In genomic region chr1:182818931-182819330, GRCm38 (mm10) we compare ENCODE assay signal across 15 mouse cellular contexts. TPM values are rescaled to one million over a fixed set of nuclear protein-coding genes. Genes with fewer than 3 reads are reported as not detected.
A peak's percentile ranks its signal among the peaks of the same experiment; 100 is the strongest.
DNase-seq lines count a peak whose midpoint lies in the region; ATAC-seq and TF ChIP-seq lines count a peak whose summit lies in the region.
"Had no signal": no experiment of that assay in that cellular context is flagged by ENCODE, and none has a peak within 500 bp of the region (broad histone marks: within the 10 kb centered on the region; RNA-seq: fewer than 3 reads in every experiment).

No protein-coding gene starts in this region.

- no peak for TF ChIP-seq POLR2A in thymus, adult 2 months (IDR thresholded peaks at IDR 0.05; ENCODE audit: control insufficient read depth, extremely low read depth, insufficient read depth, low read length, poor library complexity)

- H3K36me3 ChIP-seq in heart, embryonic 13.5 days = no peaks in the 10 kb centered on the region
- no peaks in the 10 kb centered on the region for H3K36me3 ChIP-seq in lung, postnatal 0 days (ENCODE audit: insufficient read depth, low read length)
- H3K36me3 ChIP-seq in intestine, embryonic 15.5 days = no peaks in the 10 kb centered on the region
- H3K36me3 ChIP-seq in neural tube, embryonic 12.5 days = no peaks in the 10 kb centered on the region
- no peaks in the 10 kb centered on the region for H3K36me3 ChIP-seq in thymus, adult 2 months (ENCODE audit: control insufficient read depth, insufficient read depth, low read length)

- H3K4me2 ChIP-seq in heart, embryonic 13.5 days = peak overlapping the region; percentile 18
- H3K4me2 ChIP-seq in lung, postnatal 0 days (replicated peaks; ENCODE audit: low read depth, low read length) = no peak overlapping the region
- H3K4me2 ChIP-seq in intestine, embryonic 15.5 days (replicated peaks) = peak overlapping the region; percentile 31
- H3K4me2 ChIP-seq in neural tube, embryonic 12.5 days (replicated peaks) = peak overlapping the region; percentile 29; the same call in 1 of the 2 replicates

- 14% methylated on average over 10 of the region's 10 CpGs for WGBS in heart, embryonic 13.5 days
- 43% methylated on average over 10 of the region's 10 CpGs for WGBS in lung, postnatal 0 days
- WGBS in intestine, embryonic 15.5 days = 24% methylated on average over 10 of the region's 10 CpGs
- 16% methylated on average over 10 of the region's 10 CpGs for WGBS in neural tube, embryonic 12.5 days
- WGBS in thymus, adult 2 months = 47% methylated on average over 10 of the region's 10 CpGs

- DNase-seq in heart, postnatal 36 days = no peak
- DNase-seq in lung, postnatal 0 days (ENCODE audit: low spot score) = no peak
- no peak for DNase-seq in lung, postnatal 25 days (ENCODE audit: low spot score)
- DNase-seq in thymus, adult 2 months = no peak
- DNase-seq in right cerebral cortex, adult 2 months (ENCODE audit: low spot score in 2 of 2) = no peak
- DNase-seq: cerebellum, adult 8-10 months; kidney, postnatal 10 days; lung, postnatal 4 days had no signal

- TF ChIP-seq EP300 in lung, postnatal 0 days (IDR thresholded peaks at IDR 0.05) = no peak

- H3K9ac ChIP-seq in heart, embryonic 13.5 days = peak overlapping the region; percentile 37; the same call in 1 of the 2 replicates
- H3K9ac ChIP-seq in lung, postnatal 0 days (replicated peaks; ENCODE audit: low read depth) = no peak overlapping the region
- no peak overlapping the region for H3K9ac ChIP-seq in intestine, embryonic 15.5 days
- H3K9ac ChIP-seq in neural tube, embryonic 12.5 days = peak overlapping the region; percentile 14; the same call in 1 of the 2 replicates

- TF ChIP-seq CTCF in lung, postnatal 0 days (IDR thresholded peaks at IDR 0.05) = no peak
- no peak for TF ChIP-seq CTCF in thymus, adult 2 months (IDR thresholded peaks at IDR 0.05; ENCODE audit: borderline replicate concordance, control insufficient read depth, extremely low read depth, insufficient read depth, low read length, poor library complexity)

- no peaks in the 10 kb centered on the region for H3K9me3 ChIP-seq in heart, embryonic 13.5 days
- no peaks in the 10 kb centered on the region for H3K9me3 ChIP-seq in lung, postnatal 0 days (ENCODE audit: low read length)
- no peaks in the 10 kb centered on the region for H3K9me3 ChIP-seq in intestine, embryonic 15.5 days
- H3K9me3 ChIP-seq in neural tube, embryonic 12.5 days = no peaks in the 10 kb centered on the region

- H3K4me1 ChIP-seq in heart, embryonic 13.5 days = peaks cover 40% of the 10 kb centered on the region
- no peaks in the 10 kb centered on the region; the same call in 1 of the 2 replicates for H3K4me1 ChIP-seq in lung, postnatal 0 days (ENCODE audit: insufficient read depth, low read depth, low read length)
- peaks cover 8% of the 10 kb centered on the region; the same call in 1 of the 2 replicates for H3K4me1 ChIP-seq in intestine, embryonic 15.5 days (replicated peaks)
- H3K4me1 ChIP-seq in neural tube, embryonic 12.5 days = peaks cover 34% of the 10 kb centered on the region
- H3K4me1 ChIP-seq in thymus, adult 2 months (replicated peaks; ENCODE audit: control insufficient read depth, insufficient read depth, low read length) = no peaks in the 10 kb centered on the region

- no peak for ATAC-seq in heart, embryonic 13.5 days (ENCODE audit: extremely low read depth, insufficient number of reproducible peaks, low FRiP score, low TSS enrichment)
- ATAC-seq in lung, postnatal 0 days = peak; percentile 17; the same call in 1 of the 2 replicates
- peak; percentile 66 for ATAC-seq in intestine, embryonic 15.5 days
- peak; percentile 51; the same call in 1 of the 2 replicates for ATAC-seq in neural tube, embryonic 12.5 days (ENCODE audit: low FRiP score, low read depth)
- ATAC-seq: activated CD4-positive, CD25-positive, alpha-beta regulatory T cell, adult 4 months had no signal

- no peak overlapping the region for H3K27ac ChIP-seq in heart, embryonic 13.5 days (replicated peaks)
- no peak overlapping the region for H3K27ac ChIP-seq in lung, postnatal 0 days (ENCODE audit: low read length)
- 0 out of 2 replicates have a peak overlapping the region, but pooled peaks have one; percentile 27 for H3K27ac ChIP-seq in intestine, embryonic 15.5 days
- H3K27ac ChIP-seq in neural tube, embryonic 12.5 days = peak overlapping the region; percentile 38; the same call in 1 of the 2 replicates
- no peak overlapping the region for H3K27ac ChIP-seq in thymus, adult 2 months (ENCODE audit: control insufficient read depth, insufficient read depth, low read length)
- H3K27ac ChIP-seq: left cerebral cortex, adult 2 months had no signal

- no peak overlapping the region for H3K4me3 ChIP-seq in heart, embryonic 13.5 days
- H3K4me3 ChIP-seq in lung, postnatal 0 days (ENCODE audit: low read depth, low read length) = no peak overlapping the region
- H3K4me3 ChIP-seq in intestine, embryonic 15.5 days (replicated peaks) = no peak overlapping the region
- H3K4me3 ChIP-seq in neural tube, embryonic 12.5 days = no peak overlapping the region
- no peak overlapping the region for H3K4me3 ChIP-seq in thymus, adult 2 months (ENCODE audit: control insufficient read depth, insufficient read depth, low read length)
- H3K4me3 ChIP-seq: left cerebral cortex, adult 2 months had no signal

- intact Hi-C loops in heart, postnatal 36 days (cut with DNase I) = no loop called here

- no peaks in the 10 kb centered on the region for H3K27me3 ChIP-seq in heart, embryonic 13.5 days (replicated peaks)
- no peaks in the 10 kb centered on the region for H3K27me3 ChIP-seq in lung, postnatal 0 days (replicated peaks; ENCODE audit: insufficient read depth, low read length)
- H3K27me3 ChIP-seq in intestine, embryonic 15.5 days (replicated peaks) = no peaks in the 10 kb centered on the region
- no peaks in the 10 kb centered on the region for H3K27me3 ChIP-seq in neural tube, embryonic 12.5 days (replicated peaks)
- H3K27me3 ChIP-seq in thymus, adult 2 months (ENCODE audit: control insufficient read depth, insufficient read depth, low read length) = no peaks in the 10 kb centered on the region

RNA-seq across cellular contexts. Expression of gene Susd4, which starts 55.3 kb away (rescaled TPM):
- 4.9 and 5.5 TPM in 2 replicates for polyA plus RNA-seq in heart, embryonic 13.5 days (2015; fragmentation: Nextera tagmentation; extraction: Ambion mirVana)
- total RNA-seq in heart, postnatal 36 days (2021) = under 1 TPM; 0.39 to 0.41 TPM
- 13.3 and 14.7 TPM in 2 replicates for polyA plus RNA-seq in lung, postnatal 0 days (2015; fragmentation: Nextera tagmentation; extraction: Ambion mirVana)
- 15.1 and 15.5 TPM in 2 replicates for polyA plus RNA-seq in intestine, embryonic 15.5 days (2015; fragmentation: Nextera tagmentation; extraction: Ambion mirVana)
- 39.9 and 42.7 TPM in 2 replicates for polyA plus RNA-seq in neural tube, embryonic 12.5 days (2016; fragmentation: Nextera tagmentation; extraction: Ambion mirVana)
- polyA plus RNA-seq in thymus, adult 2 months (2012; rRNA removed) = 3.0 and 4.3 TPM in 2 replicates
- total RNA-seq: granulocyte monocyte progenitor cell, adult 5-6 weeks; neutrophil, adult 5-6 weeks had no signal

Comparison
In these comparisons a context has a peak if more than half of its experiments do, and no peak if none do; other contexts are left out.
1. H3K27ac ChIP-seq: peak in intestine, embryonic 15.5 days (single experiment) and neural tube, embryonic 12.5 days (single experiment); none in heart, embryonic 13.5 days (single experiment), lung, postnatal 0 days (single experiment) and thymus, adult 2 months (single experiment).
2. H3K9ac ChIP-seq: peak in heart, embryonic 13.5 days (single experiment) and neural tube, embryonic 12.5 days (single experiment); none in lung, postnatal 0 days (single experiment) and intestine, embryonic 15.5 days (single experiment).